Mouse (Mus musculus) heart, adult 18-20 months (tissue): ENCODE results near the gene Fam180a. TPM values are rescaled to one million over a fixed set of nuclear protein-coding genes. Genes with fewer than 3 reads are reported as not detected.
"Not testable (repeated sequence)": the region's sequence is repeated elsewhere in the genome, so short reads cannot be mapped to it uniquely, and the experiment has no call there.

Experiments used
- DNase-seq, 2 experiments: peaks; one replicate each; pipeline ENCODE4 v3.0.0; 2021 to 2022; ENCODE audit warnings: mixed read lengths in 1 of 2
- long read RNA-seq, 2 experiments: library from polyadenylated mRNA; stranded (forward); transcript quantifications; one replicate each; pipeline ENCODE4 v2.0.0; 2021
- total RNA-seq, 2 experiments: library from RNA; stranded (reverse); gene quantifications; 2 replicates each; pipeline ENCODE4 v1.2.3; 2021

The Fam180a gene
- total RNA-seq = 1 to 10 TPM in 1 of 2 experiments, under 1 TPM in 1; 0.79 to 1.1 TPM
- long read RNA-seq, experiment 1 = 0 reads
- long read RNA-seq, experiment 2, partial matches to known transcripts = 0 of 1 reads
- long read RNA-seq, experiment 2, other reads (novel, unspliced or antisense) = 0 of 1 reads

GRCm38 (mm10) chr6:35326111-35326515 is at the start of gene Fam180a:
Fam180a (minus strand) TSS chr6:35326141.
- peak; percentile 69 to 83 for DNase-seq

- no peak for DNase-seq
Observed at GRCm38 (mm10) chr6:35374052-35374451, 48.1 kb upstream of the Fam180a start.

GRCm38 (mm10) chr6:35370356-35370755 is 44.4 kb upstream of the Fam180a start:
- no peak for DNase-seq

- not testable (repeated sequence) for DNase-seq
Observed at GRCm38 (mm10) chr6:35369578-35370282, 43.8 kb upstream of the Fam180a start.

- DNase-seq = peak; percentile 76 to 81
Observed at GRCm38 (mm10) chr6:35362596-35362995, 36.7 kb upstream of the Fam180a start.

- DNase-seq = no peak
Observed at GRCm38 (mm10) chr6:35355320-35355719, 29.4 kb upstream of the Fam180a start.

GRCm38 (mm10) chr6:35354622-35354998 is 28.7 kb upstream of the Fam180a start:
- no peak for DNase-seq

- no peak for DNase-seq
Observed at GRCm38 (mm10) chr6:35353846-35354621, 28.1 kb upstream of the Fam180a start.

- DNase-seq = no peak
Observed at GRCm38 (mm10) chr6:35353416-35353815, 27.5 kb upstream of the Fam180a start.

- no peak for DNase-seq
Observed at GRCm38 (mm10) chr6:35352867-35353266, 26.9 kb upstream of the Fam180a start.

- no peak for DNase-seq
Observed at GRCm38 (mm10) chr6:35351826-35352225, 25.9 kb upstream of the Fam180a start.

GRCm38 (mm10) chr6:35349784-35350183 is 23.8 kb upstream of the Fam180a start:
- DNase-seq = peak; percentile 78 to 91

GRCm38 (mm10) chr6:35338640-35339039 is 12.7 kb upstream of the Fam180a start:
- no peak for DNase-seq

GRCm38 (mm10) chr6:35337836-35338235 is 11.9 kb upstream of the Fam180a start:
- no peak for DNase-seq

- DNase-seq = no peak
Observed at GRCm38 (mm10) chr6:35335452-35335851, 9.5 kb upstream of the Fam180a start.

GRCm38 (mm10) chr6:35334278-35334677 is 8.3 kb upstream of the Fam180a start:
- DNase-seq = no peak

- no peak for DNase-seq
Observed at GRCm38 (mm10) chr6:35333632-35334031, 7.7 kb upstream of the Fam180a start.

- peak in 1 of 2 experiments; percentile 26 for DNase-seq
Observed at GRCm38 (mm10) chr6:35330834-35331233, 4.9 kb upstream of the Fam180a start.

- DNase-seq = no peak
Observed at GRCm38 (mm10) chr6:35329956-35330355, 4.0 kb upstream of the Fam180a start.

- no peak for DNase-seq
Observed at GRCm38 (mm10) chr6:35324306-35324705, 1.6 kb downstream of the Fam180a start.

GRCm38 (mm10) chr6:35323046-35323445 is 2.9 kb downstream of the Fam180a start:
- no peak for DNase-seq

- DNase-seq = no peak
Observed at GRCm38 (mm10) chr6:35321105-35321504, 4.8 kb downstream of the Fam180a start.

GRCm38 (mm10) chr6:35319850-35320249 is 6.1 kb downstream of the Fam180a start:
- no peak for DNase-seq
